Mouse (Mus musculus): Measurements from ENCODE around the gene Il17d. TPM values are rescaled to one million over a fixed set of nuclear protein-coding genes. Genes with fewer than 3 reads are reported as not detected.

Il17d gene
- polyA plus RNA-seq, 1 experiment: not detected

GRCm38 (mm10) chr14:57523762-57524161, 815 bp upstream of the Il17d start:
- Histone ChIP-seq H3K4me3 (ENCODE audit: insufficient read depth, low read length) (no peak overlapping the region), H3K4me1 (ENCODE audit: control insufficient read depth, insufficient read depth, low read length) (peaks cover 3% of the 10 kb centered on the region), H3K27ac (ENCODE audit: insufficient read depth, low read depth, low read length) (no peak overlapping the region)
- TF ChIP-seq POLR2A (IDR thresholded peaks at IDR 0.05; ENCODE audit: borderline replicate concordance, low read depth, low read length) (no peak), CTCF (IDR thresholded peaks at IDR 0.05; ENCODE audit: low read depth, low read length) (no peak)

- H3K4me1 ChIP-seq (ENCODE audit: control insufficient read depth, insufficient read depth, low read length): peaks cover 3% of the 10 kb centered on the region
- H3K4me3 ChIP-seq (ENCODE audit: insufficient read depth, low read length): peak overlapping the region; percentile 76
- no peak overlapping the region for H3K27ac ChIP-seq (ENCODE audit: insufficient read depth, low read depth, low read length)
- no peak for TF ChIP-seq POLR2A (IDR thresholded peaks at IDR 0.05; ENCODE audit: borderline replicate concordance, low read depth, low read length)
- TF ChIP-seq CTCF (IDR thresholded peaks at IDR 0.05; ENCODE audit: low read depth, low read length): no peak
Observed at GRCm38 (mm10) chr14:57525388-57526049, 942 bp downstream of the Il17d start.

- Histone ChIP-seq H3K27ac (ENCODE audit: insufficient read depth, low read depth, low read length) (no peak overlapping the region), H3K4me1 (ENCODE audit: control insufficient read depth, insufficient read depth, low read length) (peaks cover 3% of the 10 kb centered on the region), H3K4me3 (ENCODE audit: insufficient read depth, low read length) (peak overlapping the region; percentile 76)
- TF ChIP-seq CTCF (IDR thresholded peaks at IDR 0.05; ENCODE audit: low read depth, low read length): no peak
- TF ChIP-seq POLR2A (IDR thresholded peaks at IDR 0.05; ENCODE audit: borderline replicate concordance, low read depth, low read length): no peak
Observed at GRCm38 (mm10) chr14:57526050-57526623, 1.6 kb downstream of the Il17d start.

- Histone ChIP-seq H3K27ac (ENCODE audit: insufficient read depth, low read depth, low read length) (no peak overlapping the region), H3K4me1 (ENCODE audit: control insufficient read depth, insufficient read depth, low read length) (peaks cover 3% of the 10 kb centered on the region), H3K4me3 (ENCODE audit: insufficient read depth, low read length) (no peak overlapping the region)
- TF ChIP-seq CTCF (IDR thresholded peaks at IDR 0.05; ENCODE audit: low read depth, low read length): no peak
- no peak for TF ChIP-seq POLR2A (IDR thresholded peaks at IDR 0.05; ENCODE audit: borderline replicate concordance, low read depth, low read length)
Observed at GRCm38 (mm10) chr14:57527122-57527521, 2.5 kb downstream of the Il17d start.

GRCm38 (mm10) chr14:57527598-57527997, 3.0 kb downstream of the Il17d start:
- no peak overlapping the region for H3K4me3 ChIP-seq (ENCODE audit: insufficient read depth, low read length)
- no peak for TF ChIP-seq POLR2A (IDR thresholded peaks at IDR 0.05; ENCODE audit: borderline replicate concordance, low read depth, low read length)
- no peak for TF ChIP-seq CTCF (IDR thresholded peaks at IDR 0.05; ENCODE audit: low read depth, low read length)
- H3K27ac ChIP-seq (ENCODE audit: insufficient read depth, low read depth, low read length): no peak overlapping the region
- H3K4me1 ChIP-seq (ENCODE audit: control insufficient read depth, insufficient read depth, low read length): peaks cover 3% of the 10 kb centered on the region

GRCm38 (mm10) chr14:57529086-57529785, 4.7 kb downstream of the Il17d start:
- no peak overlapping the region for H3K4me3 ChIP-seq (ENCODE audit: insufficient read depth, low read length)
- peaks cover 3% of the 10 kb centered on the region for H3K4me1 ChIP-seq (ENCODE audit: control insufficient read depth, insufficient read depth, low read length)
- H3K27ac ChIP-seq (ENCODE audit: insufficient read depth, low read depth, low read length): no peak overlapping the region
- no peak for TF ChIP-seq POLR2A (IDR thresholded peaks at IDR 0.05; ENCODE audit: borderline replicate concordance, low read depth, low read length)
- no peak for TF ChIP-seq CTCF (IDR thresholded peaks at IDR 0.05; ENCODE audit: low read depth, low read length)

GRCm38 (mm10) chr14:57529786-57530515, 5.4 kb downstream of the Il17d start:
- Histone ChIP-seq H3K4me1 (ENCODE audit: control insufficient read depth, insufficient read depth, low read length) (peaks cover 3% of the 10 kb centered on the region), H3K4me3 (ENCODE audit: insufficient read depth, low read length) (no peak overlapping the region), H3K27ac (ENCODE audit: insufficient read depth, low read depth, low read length) (no peak overlapping the region)
- no peak for TF ChIP-seq CTCF (IDR thresholded peaks at IDR 0.05; ENCODE audit: low read depth, low read length)
- TF ChIP-seq POLR2A (IDR thresholded peaks at IDR 0.05; ENCODE audit: borderline replicate concordance, low read depth, low read length): no peak

GRCm38 (mm10) chr14:57532577-57532976, 8.0 kb downstream of the Il17d start:
- TF ChIP-seq POLR2A (IDR thresholded peaks at IDR 0.05; ENCODE audit: borderline replicate concordance, low read depth, low read length) (no peak), CTCF (IDR thresholded peaks at IDR 0.05; ENCODE audit: low read depth, low read length) (no peak)
- Histone ChIP-seq H3K4me3 (ENCODE audit: insufficient read depth, low read length) (no peak overlapping the region), H3K4me1 (ENCODE audit: control insufficient read depth, insufficient read depth, low read length) (peaks cover 6% of the 10 kb centered on the region)

GRCm38 (mm10) chr14:57533214-57533613, 8.6 kb downstream of the Il17d start:
- Histone ChIP-seq H3K4me1 (ENCODE audit: control insufficient read depth, insufficient read depth, low read length) (peaks cover 10% of the 10 kb centered on the region), H3K27ac (ENCODE audit: insufficient read depth, low read depth, low read length) (no peak overlapping the region), H3K4me3 (ENCODE audit: insufficient read depth, low read length) (no peak overlapping the region)
- TF ChIP-seq CTCF (IDR thresholded peaks at IDR 0.05; ENCODE audit: low read depth, low read length) (peak; percentile 91), POLR2A (IDR thresholded peaks at IDR 0.05; ENCODE audit: borderline replicate concordance, low read depth, low read length) (no peak)

More at GRCm38 (mm10) chr14:57532577-57532976, 8.0 kb downstream of the Il17d start:
- H3K27ac ChIP-seq (ENCODE audit: insufficient read depth, low read depth, low read length): no peak overlapping the region
